Mouse (Mus musculus): ENCODE data around the gene Rhox4b.
"Not testable (repeated sequence)": the region's sequence is repeated elsewhere in the genome, so short reads cannot be mapped to it uniquely, and the experiment has no call there.

Rhox4b gene

DNA sequence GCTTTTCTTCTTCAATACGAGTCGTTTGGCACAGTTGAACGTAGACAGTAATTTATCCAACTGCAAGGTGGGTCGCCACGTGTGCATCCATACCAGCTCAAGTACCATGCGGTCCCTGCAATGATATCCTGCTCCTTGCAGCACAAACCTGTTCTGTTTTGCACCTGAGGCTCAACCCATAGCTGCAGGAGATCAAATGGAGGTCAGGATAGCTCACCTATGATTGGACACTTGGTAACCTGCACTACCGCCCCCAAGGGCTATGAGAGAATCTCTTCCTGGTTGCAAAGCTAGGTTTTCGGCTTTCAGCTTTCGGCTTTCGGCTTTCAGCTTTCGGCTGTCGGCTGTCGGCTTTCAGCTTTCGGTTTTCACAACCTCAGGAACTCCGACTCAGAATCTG, at the start of gene Rhox4b:
TSS of gene Rhox4b (plus strand) at position 301 of the 400 bp plus-strand sequence.
- not testable (repeated sequence) for DNase-seq

- DNase-seq, result not testable (repeated sequence)
Measured at GRCm38 (mm10) chrX:37390548-37390947, 41.7 kb upstream of the Rhox4b start, which contains the start of gene Rhox4a2. Rhox4a2 (plus strand) TSS chrX:37390848.

DNA sequence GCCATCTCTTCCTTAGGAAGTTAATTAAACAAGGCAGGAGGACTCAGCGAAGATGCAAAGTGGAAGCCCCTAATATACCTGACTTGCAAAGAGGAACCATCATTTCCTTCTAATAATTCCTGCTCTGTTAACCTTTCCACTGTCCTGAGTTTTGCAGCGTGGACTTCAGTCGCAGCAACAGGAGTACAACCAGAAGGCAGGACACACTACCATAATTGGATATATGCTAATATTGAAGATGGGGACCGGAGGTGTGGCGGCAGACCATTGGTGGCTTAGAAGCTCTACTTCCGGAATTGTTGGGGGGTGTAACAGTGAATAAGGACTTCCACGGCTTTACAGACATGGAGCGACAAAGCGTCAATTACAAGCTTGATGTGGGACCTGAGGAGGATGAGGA, 20.5 kb upstream of the Rhox4b start, which contains the start of gene Rhox2b:
TSS of gene Rhox2b (plus strand) at position 301 of the 400 bp plus-strand sequence.
- not testable (repeated sequence) for DNase-seq

- DNase-seq, result not testable (repeated sequence)
Measured at GRCm38 (mm10) chrX:37453380-37453779, 21.1 kb downstream of the Rhox4b start, which contains the start of gene Rhox2c. Rhox2c (plus strand) TSS chrX:37453680.

- not testable (repeated sequence) for DNase-seq
Measured at GRCm38 (mm10) chrX:37458285-37458684, 26.0 kb downstream of the Rhox4b start, which contains the start of gene Rhox3c. Rhox3c (plus strand) TSS chrX:37458585.

GRCm38 (mm10) chrX:37480037-37480436, 47.7 kb downstream of the Rhox4b start, which contains the start of gene Rhox4c:
Rhox4c (plus strand) TSS chrX:37480337.
- not testable (repeated sequence) for DNase-seq

Measured in thymus, postnatal 36 days (tissue).